Mouse (Mus musculus) right cerebral cortex, postnatal 25 days (tissue): ENCODE measurements at regions not wholly inside any gene's neighbourhood (a gene's known extent, or its start where the extent isn't known, plus 50 kb on each side); places are given as distances from the start of the nearest gene placed in this dataset.

Source experiments
- DNase-seq: peaks from one replicate; pipeline ENCODE4 v3.0.0; 2022

DNA sequence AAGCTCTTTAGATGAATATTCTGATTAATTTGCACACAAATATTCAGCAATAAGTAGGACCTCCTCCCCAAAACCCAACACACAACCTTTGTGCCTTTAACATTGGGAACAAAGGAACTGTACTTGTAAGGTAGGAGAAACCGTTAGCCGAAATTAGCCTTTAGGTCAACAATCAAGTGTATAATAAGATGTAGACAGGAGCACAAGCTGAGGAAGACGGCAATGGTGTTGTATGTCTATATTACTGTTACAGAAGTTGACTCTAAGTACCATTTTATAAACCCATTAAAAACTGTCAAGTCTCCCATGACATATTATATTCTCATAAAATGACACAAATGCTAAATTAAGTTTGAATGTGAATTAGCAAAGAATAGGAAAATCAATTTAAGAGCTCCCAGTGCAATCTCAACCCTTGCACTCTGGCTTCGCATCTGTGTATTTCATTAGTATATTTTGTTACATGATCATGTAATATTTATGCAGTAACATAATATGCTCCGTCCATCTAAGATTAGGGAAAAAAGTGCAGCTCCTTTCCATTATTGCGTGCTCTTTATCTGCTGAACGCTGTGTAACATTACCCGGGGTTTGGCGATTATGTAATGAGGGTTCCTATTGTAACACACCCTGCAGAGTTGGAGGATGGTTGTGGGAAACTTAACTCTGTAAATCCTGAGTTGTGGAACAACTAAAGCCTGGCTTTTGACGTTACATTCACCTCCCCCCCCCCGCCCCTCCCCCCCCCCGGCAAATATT is 510.3 kb upstream of the Cited2 start:
- no peak for DNase-seq

DNA sequence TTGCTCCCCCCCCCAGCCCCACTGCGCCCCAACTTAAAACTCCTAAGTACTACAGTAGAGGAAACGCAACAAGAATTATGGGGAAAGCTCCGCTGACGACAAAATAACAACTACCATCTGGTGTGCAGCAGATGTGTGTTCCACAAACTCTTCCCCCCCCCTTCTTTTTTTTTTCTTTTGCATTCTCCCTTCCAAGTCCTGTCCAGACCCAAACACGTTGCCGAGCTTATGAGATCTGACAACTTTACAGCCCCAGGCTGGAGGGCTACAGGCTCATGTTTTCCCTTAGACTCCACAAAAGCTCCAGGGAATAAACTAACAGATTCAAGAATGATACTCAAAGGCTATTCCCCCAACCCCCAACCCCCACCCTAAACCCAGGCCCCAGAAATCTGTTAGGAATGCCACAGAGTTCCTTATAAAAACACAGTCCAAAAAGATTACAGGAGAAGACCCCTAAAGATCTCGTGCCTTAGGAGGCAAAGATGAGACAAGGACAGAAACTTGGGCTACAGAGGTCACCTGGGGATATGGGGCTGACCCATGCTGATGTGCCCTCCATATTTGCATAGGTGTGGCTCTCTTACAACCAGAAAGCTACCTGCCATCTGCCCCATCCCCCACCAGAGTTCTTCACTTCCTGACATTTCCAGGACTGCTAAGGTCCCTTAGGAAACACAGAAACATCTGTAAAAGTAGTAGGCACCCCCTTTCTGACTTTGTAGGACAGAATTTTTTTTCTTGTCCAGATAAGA is 509.5 kb upstream of the Cited2 start:
- DNase-seq: no peak

DNA sequence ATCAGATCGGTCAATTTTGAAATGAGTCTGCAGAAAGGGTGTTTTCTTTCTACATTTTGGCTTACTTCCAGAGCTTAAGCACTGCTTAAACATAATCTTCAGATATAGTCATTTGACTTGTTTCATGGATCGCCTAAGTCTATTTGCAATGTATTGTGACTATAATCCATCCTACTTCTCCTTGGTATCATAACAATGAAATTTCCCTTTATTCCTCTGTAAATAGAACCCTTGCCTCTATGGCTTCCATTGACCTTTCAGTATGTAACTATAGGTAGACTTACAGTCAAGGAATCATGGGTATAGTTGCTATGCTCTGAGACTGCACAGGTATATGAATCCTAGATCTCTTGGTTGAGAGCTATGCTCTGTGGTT is 509.0 kb upstream of the Cited2 start:
- DNase-seq: no peak

- no peak for DNase-seq
These were observed 508.0 kb upstream of the Cited2 start for GRCm38 (mm10) chr10:17215029-17215428.

- no peak for DNase-seq
These were observed 501.5 kb upstream of the Cited2 start for GRCm38 (mm10) chr10:17221495-17221894.

- no peak for DNase-seq
These were observed 497.3 kb upstream of the Cited2 start for GRCm38 (mm10) chr10:17225727-17226126.

- no peak for DNase-seq
These were observed 492.8 kb upstream of the Cited2 start for GRCm38 (mm10) chr10:17230040-17230818.

- DNase-seq: no peak
These were observed 486.9 kb upstream of the Cited2 start for GRCm38 (mm10) chr10:17235955-17236650.

- DNase-seq: no peak
These were observed 486.3 kb upstream of the Cited2 start for GRCm38 (mm10) chr10:17236761-17237160.

DNA sequence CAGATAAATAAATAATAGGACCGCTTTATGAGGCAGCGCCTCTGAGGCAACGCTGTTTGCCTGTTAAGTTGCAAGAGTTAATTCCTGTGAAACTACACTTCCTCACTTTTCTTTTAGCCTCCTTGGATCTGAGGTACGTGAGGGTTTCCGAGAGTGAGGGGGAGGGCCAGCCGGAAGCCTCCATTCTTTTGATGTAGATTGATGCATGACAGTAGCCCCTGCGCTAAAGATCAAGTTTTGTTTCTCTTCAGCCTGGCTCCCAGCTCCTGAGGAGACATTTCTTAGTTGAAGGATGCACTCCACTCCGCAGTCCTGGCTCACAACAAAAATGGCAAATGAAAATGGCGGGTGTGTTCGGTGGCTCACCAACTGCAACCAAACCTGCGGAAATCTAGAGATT is 485.6 kb upstream of the Cited2 start:
- no peak for DNase-seq

GRCm38 (mm10) chr10:17237918-17238850 is 484.8 kb upstream of the Cited2 start:
- no peak for DNase-seq

GRCm38 (mm10) chr10:17248270-17248669 is 474.7 kb upstream of the Cited2 start:
- no peak for DNase-seq

DNA sequence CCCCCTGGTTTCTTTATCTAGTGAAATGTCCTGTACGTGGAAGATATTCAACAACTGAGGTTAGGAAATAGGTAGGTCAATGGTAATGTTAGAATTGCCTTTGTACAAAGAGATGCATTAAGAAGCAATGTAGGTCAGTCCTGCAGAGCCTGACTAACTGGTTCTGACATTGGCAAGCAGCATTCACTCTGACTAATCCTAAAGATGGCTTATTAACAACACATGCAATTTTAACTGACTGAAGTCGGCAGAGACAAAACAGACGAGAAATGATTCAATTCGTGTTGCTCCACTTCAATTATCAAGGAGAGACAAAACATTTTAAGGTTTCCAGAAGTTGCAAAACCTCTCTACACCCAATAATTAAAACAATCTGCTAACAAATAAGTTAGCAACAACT is 470.0 kb upstream of the Cited2 start:
- DNase-seq: no peak

DNA sequence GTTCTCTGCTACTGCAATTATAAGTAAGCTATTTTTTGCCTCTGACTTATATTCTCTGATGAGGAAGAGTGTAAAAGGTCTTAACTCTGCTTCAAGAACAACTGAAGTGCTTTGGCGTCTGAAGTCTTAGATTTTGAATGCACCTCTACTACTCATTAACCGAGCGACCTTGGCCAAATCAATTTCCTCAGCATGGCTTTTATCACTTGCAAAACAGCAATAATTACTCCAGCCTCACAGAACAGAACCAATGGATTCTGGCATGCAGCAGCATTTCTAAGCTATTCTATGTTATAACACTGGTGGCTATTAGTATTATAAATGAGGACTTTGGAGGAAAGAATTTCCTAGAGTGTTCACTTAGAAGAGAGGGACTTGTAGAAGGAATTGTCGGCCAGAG is 462.9 kb upstream of the Cited2 start:
- DNase-seq: no peak

GRCm38 (mm10) chr10:17260615-17261014 is 462.4 kb upstream of the Cited2 start:
- no peak for DNase-seq

DNA sequence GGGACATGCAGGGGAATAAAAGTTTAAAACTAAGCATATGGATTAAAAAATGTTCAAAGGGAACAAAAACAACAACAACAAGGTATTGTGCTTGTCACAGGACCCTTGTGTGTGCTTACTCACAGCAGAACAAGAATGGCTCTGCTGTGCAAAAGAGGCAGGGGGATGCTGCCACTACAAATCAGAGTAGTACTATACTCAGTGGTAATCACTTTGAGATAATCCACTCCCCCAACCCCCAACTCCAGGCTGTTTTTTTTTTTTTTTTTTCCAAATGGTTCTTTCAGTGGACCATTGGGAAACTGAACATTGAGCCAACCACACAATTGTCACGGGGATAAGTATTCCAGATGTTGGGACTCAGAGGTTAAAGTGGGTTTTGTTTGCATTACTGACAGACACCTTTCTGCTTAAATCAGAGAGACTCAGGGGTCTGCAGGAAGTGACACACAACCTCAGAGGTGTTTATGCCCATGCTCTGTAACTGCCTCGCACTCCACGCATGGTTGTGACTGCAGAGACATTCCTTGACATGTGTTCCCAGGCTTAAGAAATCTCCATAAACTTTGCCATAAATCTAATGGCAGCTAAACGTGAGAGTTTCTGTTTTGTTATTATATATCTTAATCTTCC is 461.7 kb upstream of the Cited2 start:
- no peak for DNase-seq

GRCm38 (mm10) chr10:17261825-17262205 is 461.2 kb upstream of the Cited2 start:
- DNase-seq: no peak

GRCm38 (mm10) chr10:17272646-17273045 is 450.4 kb upstream of the Cited2 start:
- DNase-seq: no peak

DNA sequence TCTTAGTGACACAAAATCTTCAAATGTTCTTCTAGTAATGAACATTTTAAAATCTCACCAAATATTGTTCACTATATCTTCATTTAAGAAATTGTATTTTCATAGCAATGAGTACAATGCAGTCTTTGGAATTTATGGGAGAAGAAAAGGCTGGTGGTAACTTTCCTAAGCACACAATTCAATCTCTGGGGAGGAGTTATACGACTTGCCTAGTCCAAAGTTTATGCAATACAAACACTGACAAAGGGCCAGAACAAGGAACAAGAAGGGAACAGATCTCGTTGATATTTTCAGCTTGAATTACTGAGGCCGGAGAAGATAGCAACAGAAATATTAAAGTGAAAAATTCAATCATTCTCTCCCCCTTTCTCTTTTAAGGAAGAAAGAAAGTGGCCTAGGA is 449.2 kb upstream of the Cited2 start:
- no peak for DNase-seq

DNA sequence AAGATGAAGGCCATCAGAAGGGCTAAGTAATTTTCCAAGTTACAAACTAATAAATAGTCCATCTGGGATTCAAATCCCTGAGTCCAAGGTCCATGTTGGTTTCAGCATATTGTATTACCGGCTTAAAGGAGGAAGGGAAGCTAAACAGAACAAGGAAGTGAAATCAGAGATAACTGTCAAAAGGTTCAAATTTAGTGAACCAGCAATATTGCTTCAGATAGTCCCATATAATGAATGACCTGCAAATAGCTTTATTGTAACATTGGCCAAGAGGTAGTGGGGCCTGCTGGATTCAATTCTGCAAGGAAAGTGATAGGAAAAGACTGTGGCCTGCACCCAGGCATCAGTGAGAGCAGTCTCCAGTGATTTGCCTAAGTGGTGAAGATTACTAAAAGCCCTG is 447.8 kb upstream of the Cited2 start:
- no peak for DNase-seq

DNA sequence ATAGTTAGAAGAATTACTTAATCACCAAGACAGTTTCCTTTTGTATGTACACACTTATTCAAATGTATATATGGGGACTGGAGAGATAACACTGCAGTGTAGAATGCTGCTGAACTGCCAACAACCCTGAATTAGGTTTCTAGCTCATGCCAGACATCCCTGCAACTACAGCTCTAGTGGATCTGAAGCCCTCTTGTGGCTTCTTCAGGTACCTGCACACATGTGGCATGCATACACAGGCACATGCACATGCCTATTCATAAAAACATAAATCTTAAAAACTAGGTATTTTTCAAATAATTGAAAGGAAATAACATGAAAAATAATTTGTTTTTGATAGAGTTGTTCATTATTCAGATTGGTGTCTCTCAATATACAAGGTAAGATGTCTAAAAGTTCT is 445.1 kb upstream of the Cited2 start:
- DNase-seq: no peak

GRCm38 (mm10) chr10:17284858-17285257 is 438.2 kb upstream of the Cited2 start:
- DNase-seq: no peak
